Mouse (Mus musculus) CD4-positive, CD25-positive, alpha-beta regulatory T cell, adult 2 months (primary cell): ENCODE results near the gene Cyb5b.

ENCODE experiments used
- DNase-seq: peaks from one replicate; pipeline ENCODE4 v3.0.0-alpha.2; 2012; ENCODE audit warnings: low read depth, low spot score

The Cyb5b gene

DNA sequence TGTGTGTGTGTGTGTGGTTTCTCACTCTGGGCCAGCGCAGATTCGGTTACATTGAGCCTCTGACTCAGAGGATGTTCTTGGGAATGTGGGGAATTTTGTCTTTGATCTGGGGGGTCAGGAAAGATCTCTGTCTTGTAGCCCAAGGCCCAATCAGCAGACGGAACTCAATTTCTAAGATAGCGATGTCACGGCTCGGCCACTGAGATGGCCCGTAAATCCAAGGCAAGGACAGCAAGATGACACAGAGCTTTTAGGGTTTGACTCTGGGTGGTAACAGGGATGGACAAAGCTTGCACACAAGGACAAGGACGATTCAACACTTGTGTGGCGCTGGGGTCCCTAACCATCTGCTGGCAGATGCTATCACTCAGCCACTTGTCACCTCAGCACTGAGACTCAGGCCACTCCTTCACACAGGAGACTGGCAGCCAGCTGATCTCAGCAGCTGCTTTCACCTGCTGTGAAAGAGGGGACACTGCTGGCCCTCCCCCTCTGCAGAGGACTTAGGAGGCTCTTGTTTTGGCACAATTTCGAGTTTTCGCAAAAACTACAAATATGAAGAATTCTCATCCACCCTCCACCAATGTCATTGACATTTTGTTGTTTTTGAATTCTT is 76.7 kb downstream of the Cyb5b start:
- no peak for DNase-seq

GRCm38 (mm10) chr8:107233251-107233650 is 82.8 kb downstream of the Cyb5b start:
- no peak for DNase-seq

GRCm38 (mm10) chr8:107233718-107234117 is 83.3 kb downstream of the Cyb5b start:
- no peak for DNase-seq
